Mouse (Mus musculus) C2C12 (cell line): ENCODE measurements at regions not wholly inside any gene's neighbourhood (a gene's known extent, or its start where the extent isn't known, plus 50 kb on each side); places are given as distances from the start of the nearest gene placed in this dataset.

Experiments
- CTCF ChIP-seq: IDR thresholded peaks from one replicate; pipeline ENCODE4 v1.5.1; 2011; ENCODE audit not compliant: control insufficient read depth, insufficient read depth, insufficient read length
- MYOD1 ChIP-seq: IDR thresholded peaks from one replicate; pipeline ENCODE4 v1.6.1; 2011; ENCODE audit warnings: low read depth; ENCODE audit not compliant: control insufficient read depth, insufficient read length
- USF1 ChIP-seq: IDR thresholded peaks from one replicate; pipeline ENCODE4 v1.6.1; 2011; ENCODE audit warnings: low read depth, mild to moderate bottlenecking, control low read depth, moderate library complexity

- no peak for TF ChIP-seq MYOD1
- TF ChIP-seq CTCF = no peak
- no peak for TF ChIP-seq USF1
Observed at GRCm38 (mm10) chr2:166249338-166249950, 94.0 kb upstream of the Sulf2 start.
